Mouse (Mus musculus) lung, postnatal 10 days (tissue): ENCODE results near the gene Tubb2b.
A peak's percentile ranks its signal among the peaks of the same experiment; 100 is the strongest.

ENCODE experiments used
- DNase-seq: peaks from one replicate; pipeline ENCODE4 v3.0.0; 2021

The Tubb2b gene

GRCm38 (mm10) chr13:34130226-34130731 lies at the start of gene Tubb2b:
Tubb2b (minus strand) TSS chr13:34130466.
- DNase-seq = peak; percentile 85

- no peak for DNase-seq
Observed at GRCm38 (mm10) chr13:34174025-34174424, 43.8 kb upstream of the Tubb2b start.

GRCm38 (mm10) chr13:34163304-34163975 lies 33.2 kb upstream of the Tubb2b start:
- no peak for DNase-seq

GRCm38 (mm10) chr13:34162491-34163303 lies 32.4 kb upstream of the Tubb2b start, which contains the start of gene Psmg4:
Psmg4 (plus strand) TSS chr13:34162964.
- DNase-seq = peak; percentile 97

GRCm38 (mm10) chr13:34159926-34160325 lies 29.7 kb upstream of the Tubb2b start:
- DNase-seq = no peak

- DNase-seq = no peak
Observed at GRCm38 (mm10) chr13:34157596-34158157, 27.4 kb upstream of the Tubb2b start.

- no peak for DNase-seq
Observed at GRCm38 (mm10) chr13:34156840-34157185, 26.5 kb upstream of the Tubb2b start.

GRCm38 (mm10) chr13:34156133-34156839 lies 26.0 kb upstream of the Tubb2b start:
- DNase-seq = peak; percentile 46

- peak; percentile 85 for DNase-seq
Observed at GRCm38 (mm10) chr13:34154931-34155272, 24.6 kb upstream of the Tubb2b start.

- DNase-seq = peak; percentile 88
Observed at GRCm38 (mm10) chr13:34154217-34154930, 24.1 kb upstream of the Tubb2b start.

GRCm38 (mm10) chr13:34153254-34154011 lies 23.2 kb upstream of the Tubb2b start:
- no peak for DNase-seq

GRCm38 (mm10) chr13:34152695-34153094 lies 22.4 kb upstream of the Tubb2b start:
- DNase-seq = no peak

- DNase-seq = no peak
Observed at GRCm38 (mm10) chr13:34151425-34151824, 21.2 kb upstream of the Tubb2b start.

GRCm38 (mm10) chr13:34150271-34151027 lies 20.2 kb upstream of the Tubb2b start:
- no peak for DNase-seq

- DNase-seq = no peak
Observed at GRCm38 (mm10) chr13:34149463-34150176, 19.4 kb upstream of the Tubb2b start.

GRCm38 (mm10) chr13:34148767-34149392 lies 18.6 kb upstream of the Tubb2b start:
- DNase-seq = peak; percentile 78

- DNase-seq = no peak
Observed at GRCm38 (mm10) chr13:34148181-34148580, 17.9 kb upstream of the Tubb2b start.

GRCm38 (mm10) chr13:34146916-34147315 lies 16.6 kb upstream of the Tubb2b start:
- no peak for DNase-seq

- DNase-seq = no peak
Observed at GRCm38 (mm10) chr13:34143389-34143788, 13.1 kb upstream of the Tubb2b start.

GRCm38 (mm10) chr13:34136605-34137004 lies 6.3 kb upstream of the Tubb2b start:
- no peak for DNase-seq
